ENCODE assay signal across 20 mouse cellular contexts in genomic region chr12:92740818-92741217, GRCm38 (mm10).
DNase-seq lines count a peak whose midpoint lies in the region; ATAC-seq and TF ChIP-seq lines count a peak whose summit lies in the region.
"Had no signal": no experiment of that assay in that cellular context is flagged by ENCODE, and none has a peak within 500 bp of the region (broad histone marks: within the 10 kb centered on the region; RNA-seq: fewer than 3 reads in every experiment).

No protein-coding gene starts in this region.

- H3K27me3 ChIP-seq in hindbrain, postnatal 0 days (ENCODE audit: insufficient read depth, low read length), result no peaks in the 10 kb centered on the region
- H3K27me3 ChIP-seq: heart, embryonic 15.5 days; hindbrain, embryonic 15.5 days; intestine, embryonic 15.5 days; Patski had no signal

- no peak overlapping the region for H3K4me2 ChIP-seq in hindbrain, postnatal 0 days (ENCODE audit: low read depth, low read length)
- H3K4me2 ChIP-seq: heart, embryonic 11.5 days; heart, embryonic 15.5 days; hindbrain, embryonic 15.5 days; intestine, embryonic 15.5 days had no signal

- no peak for TF ChIP-seq CTCF in hindbrain, postnatal 0 days (IDR thresholded peaks at IDR 0.05; ENCODE audit: low read depth)

- WGBS in hindbrain, postnatal 0 days, result 84% methylated on average over 3 of the region's 3 CpGs

- no peak overlapping the region for H3K27ac ChIP-seq in hindbrain, postnatal 0 days
- H3K27ac ChIP-seq: embryonic facial prominence, embryonic 10.5 days; heart, adult 2 months; heart, embryonic 15.5 days; hindbrain, embryonic 15.5 days; intestine, embryonic 15.5 days had no signal

- H3K9me3 ChIP-seq in hindbrain, postnatal 0 days (ENCODE audit: low read length), result no peaks in the 10 kb centered on the region
- H3K9me3 ChIP-seq: embryonic facial prominence, embryonic 10.5 days; heart, embryonic 15.5 days; hindbrain, embryonic 15.5 days; intestine, embryonic 15.5 days had no signal

- H3K4me1 ChIP-seq in hindbrain, postnatal 0 days (ENCODE audit: insufficient read depth, low read length), result no peaks in the 10 kb centered on the region; the same call in 1 of the 2 replicates
- H3K4me1 ChIP-seq: embryonic facial prominence, embryonic 10.5 days; heart, embryonic 15.5 days; hindbrain, embryonic 15.5 days; intestine, embryonic 15.5 days had no signal

- ATAC-seq in CD4-positive, CD25-positive, alpha-beta regulatory T cell, adult 4 months, result peak; percentile 64
- ATAC-seq in hematopoietic stem cell, adult 5-6 weeks (replicated peaks in 1 of 2; ENCODE audit: insufficient read depth in 1 of 2, low FRiP score in 2 of 2, low TSS enrichment in 1 of 2, low read depth in 1 of 2, poor library complexity in 2 of 2, severe bottlenecking in 2 of 2), result peak; percentile 91 to 92
- ATAC-seq in monocyte, adult 5-6 weeks (replicated peaks; ENCODE audit: insufficient number of reproducible peaks, low FRiP score, low TSS enrichment, poor library complexity, severe bottlenecking), result peak; percentile 68
- no peak for ATAC-seq in hindbrain, postnatal 0 days
- ATAC-seq: forebrain, embryonic 14.5 days; intestine, embryonic 15.5 days; Patski had no signal

- H3K4me3 ChIP-seq in hindbrain, postnatal 0 days (ENCODE audit: low read length), result no peak overlapping the region
- H3K4me3 ChIP-seq: embryonic facial prominence, embryonic 10.5 days; heart, adult 2 months; heart, embryonic 15.5 days; hindbrain, embryonic 15.5 days; intestine, embryonic 15.5 days had no signal

- no peaks in the 10 kb centered on the region for H3K36me3 ChIP-seq in hindbrain, postnatal 0 days (ENCODE audit: insufficient read depth, low read length)
- H3K36me3 ChIP-seq: embryonic facial prominence, embryonic 10.5 days; heart, embryonic 15.5 days; hindbrain, embryonic 15.5 days; intestine, embryonic 15.5 days had no signal

- no peak overlapping the region for H3K9ac ChIP-seq in hindbrain, postnatal 0 days (replicated peaks; ENCODE audit: low read length)
- H3K9ac ChIP-seq: heart, embryonic 15.5 days; hindbrain, embryonic 15.5 days; intestine, embryonic 15.5 days had no signal

- DNase-seq in kidney, adult 8-10 months, result no peak
- no peak for DNase-seq in layer of hippocampus, adult 9-10 months (ENCODE audit: low spot score)
- no peak for DNase-seq in hindbrain, postnatal 0 days (ENCODE audit: low spot score)
- DNase-seq: adrenal gland, adult 2 months; adrenal gland, postnatal 25 days; cerebellum, adult 9-11 months; cerebellum, postnatal 36 days; gastrocnemius, postnatal 10 days; heart, adult 2 months; heart, postnatal 14 days had no signal
